ENCODE assay signal across 8 mouse cellular contexts in genomic region chr6:29388606-29389080, GRCm38 (mm10). TPM values are rescaled to one million over a fixed set of nuclear protein-coding genes. Genes with fewer than 3 reads are reported as not detected.
DNase-seq lines count a peak whose midpoint lies in the region; ATAC-seq and TF ChIP-seq lines count a peak whose summit lies in the region.

No protein-coding gene starts in this region.

- no peaks in the 10 kb centered on the region for H3K27me3 ChIP-seq in MEL (ENCODE audit: control insufficient read depth in 1 of 2, insufficient read depth in 2 of 2, low read length in 2 of 2)
- H3K27me3 ChIP-seq in forebrain, embryonic 13.5 days, result peaks cover 7% of the 10 kb centered on the region; the same call in 1 of the 2 replicates
- no peaks in the 10 kb centered on the region for H3K27me3 ChIP-seq in heart, embryonic 14.5 days (ENCODE audit: control insufficient read depth, insufficient read depth, low read length)
- peaks cover 4% of the 10 kb centered on the region; the same call in 1 of the 2 replicates for H3K27me3 ChIP-seq in kidney, embryonic 16.5 days (ENCODE audit: insufficient read depth, low read length)

- H3K79me2 ChIP-seq in MEL (ENCODE audit: control insufficient read depth, insufficient read depth, low read length, poor library complexity), result no peaks in the 10 kb centered on the region; the same call in 1 of the 2 replicates

- peaks cover 3 to 14% of the 10 kb centered on the region in 2 experiments for H3K4me1 ChIP-seq in MEL (ENCODE audit: control insufficient read depth in 1 of 2, insufficient read depth in 2 of 2, low read length in 2 of 2)
- H3K4me1 ChIP-seq in forebrain, embryonic 13.5 days, result peaks cover 15% of the 10 kb centered on the region
- H3K4me1 ChIP-seq in heart, embryonic 14.5 days (ENCODE audit: control insufficient read depth in 2 of 2, insufficient read depth in 2 of 2, low read length in 2 of 2), result peaks cover 8 to 12% of the 10 kb centered on the region in 2 experiments
- H3K4me1 ChIP-seq in kidney, embryonic 16.5 days (ENCODE audit: insufficient read depth, low read length), result peaks cover 7% of the 10 kb centered on the region

- no peaks in the 10 kb centered on the region for H3K9me3 ChIP-seq in MEL (replicated peaks; ENCODE audit: insufficient read depth, low read length)
- H3K9me3 ChIP-seq in forebrain, embryonic 13.5 days (replicated peaks), result no peaks in the 10 kb centered on the region
- no peaks in the 10 kb centered on the region for H3K9me3 ChIP-seq in heart, embryonic 14.5 days (ENCODE audit: control insufficient read depth, low read length)
- no peaks in the 10 kb centered on the region for H3K9me3 ChIP-seq in kidney, embryonic 16.5 days (ENCODE audit: low read length)

- DNase-seq in MEL (ENCODE audit: low read depth, low spot score) (peak; percentile 93), liver (peak; percentile 71)
- peak; percentile 49 for DNase-seq in neural tube, embryonic 10.5 days (ENCODE audit: extremely low spot score, low spot score)
- peak; percentile 84 for DNase-seq in urinary bladder, postnatal 25 days (ENCODE audit: low spot score)

- H3K36me3 ChIP-seq in MEL (ENCODE audit: control insufficient read depth in 1 of 2, insufficient read depth in 2 of 2, low read length in 2 of 2), result peaks cover 0 to 12% of the 10 kb centered on the region in 2 experiments; a peak in 2 of 4 replicates
- no peaks in the 10 kb centered on the region for H3K36me3 ChIP-seq in forebrain, embryonic 13.5 days (ENCODE audit: poor library complexity, severe bottlenecking)
- H3K36me3 ChIP-seq in heart, embryonic 14.5 days (ENCODE audit: control insufficient read depth, insufficient read depth, low read length), result no peaks in the 10 kb centered on the region
- no peaks in the 10 kb centered on the region for H3K36me3 ChIP-seq in kidney, embryonic 16.5 days (ENCODE audit: insufficient read depth, low read length)

- no peak for TF ChIP-seq CTCF in MEL (IDR thresholded peaks at IDR 0.05 in 2 of 3, conservative IDR thresholded peaks at IDR 0.05 in 1 of 3; ENCODE audit: control insufficient read depth in 1 of 3, insufficient read depth in 1 of 3, low read depth in 2 of 3, low read length in 3 of 3, poor library complexity in 1 of 3, severe bottlenecking in 1 of 3)

- H3K27ac ChIP-seq in MEL (ENCODE audit: control insufficient read depth, low read depth, low read length), result peak overlapping the region; percentile 65
- H3K27ac ChIP-seq in forebrain, embryonic 13.5 days, result no peak overlapping the region
- H3K27ac ChIP-seq in heart, embryonic 14.5 days (replicated peaks in 1 of 2; ENCODE audit: control insufficient read depth in 1 of 2, insufficient read depth in 1 of 2, low read depth in 2 of 2, low read length in 2 of 2), result peak overlapping the region; percentile 36 to 55; a peak in 2 of 4 replicates
- peak overlapping the region; percentile 15 for H3K27ac ChIP-seq in kidney, embryonic 16.5 days (ENCODE audit: low read length)

- H3K9ac ChIP-seq in MEL (ENCODE audit: control insufficient read depth, low read depth, low read length, poor library complexity, severe bottlenecking), result peak overlapping the region; percentile 56
- no peak overlapping the region for H3K9ac ChIP-seq in forebrain, embryonic 13.5 days
- peak overlapping the region; percentile 47; the same call in 1 of the 2 replicates for H3K9ac ChIP-seq in heart, embryonic 14.5 days (ENCODE audit: low read length)
- 0 out of 2 replicates have a peak overlapping the region, but pooled peaks have one; percentile 22 for H3K9ac ChIP-seq in kidney, embryonic 16.5 days (replicated peaks; ENCODE audit: low read length)

- H3K4me2 ChIP-seq in forebrain, embryonic 13.5 days, result peak overlapping the region; percentile 45
- H3K4me2 ChIP-seq in heart, embryonic 14.5 days (ENCODE audit: low read length), result peak overlapping the region; percentile 63
- peak overlapping the region; percentile 45 for H3K4me2 ChIP-seq in kidney, embryonic 16.5 days (replicated peaks; ENCODE audit: low read depth, low read length)

- TF ChIP-seq EP300 in MEL (IDR thresholded peaks at IDR 0.05; ENCODE audit: low read depth in 1 of 2, low read length in 2 of 2), result 0 out of 4 replicates have a peak, but pooled peaks of 1 of the 2 experiments have one; percentile 7

- ATAC-seq in cerebellum, adult (ENCODE audit: insufficient number of reproducible peaks, low FRiP score, low TSS enrichment), result peak; percentile 82
- peak; percentile 53 for ATAC-seq in forebrain, embryonic 13.5 days
- peak; percentile 88 for ATAC-seq in heart, embryonic 14.5 days (ENCODE audit: insufficient number of reproducible peaks, insufficient read depth, low FRiP score, low read depth)
- ATAC-seq in kidney, embryonic 16.5 days (ENCODE audit: low FRiP score, low TSS enrichment), result peak; percentile 93

- WGBS in forebrain, embryonic 13.5 days, result 16% methylated on average over 11 of the region's 11 CpGs
- 8% methylated on average over 11 of the region's 11 CpGs for whole genome bisulfite sequencing in heart, embryonic 14.5 days
- WGBS in kidney, embryonic 16.5 days, result 6% methylated on average over 11 of the region's 11 CpGs

- no peak for TF ChIP-seq RAD21 in MEL (IDR thresholded peaks at IDR 0.05; ENCODE audit: low read depth, low read length)

- TF ChIP-seq POLR2A in MEL (IDR thresholded peaks at IDR 0.05; ENCODE audit: control insufficient read depth in 1 of 2, insufficient read depth in 1 of 2, low read depth in 1 of 2, low read length in 2 of 2, poor library complexity in 1 of 2), result no peak

- H3K4me3 ChIP-seq in MEL (ENCODE audit: control insufficient read depth in 1 of 2, insufficient read depth in 1 of 2, low read depth in 2 of 2, low read length in 2 of 2), result peak overlapping the region; percentile 72 to 74
- no peak overlapping the region for H3K4me3 ChIP-seq in forebrain, embryonic 13.5 days
- H3K4me3 ChIP-seq in heart, embryonic 14.5 days (ENCODE audit: control insufficient read depth in 1 of 2, insufficient read depth in 1 of 2, low read depth in 1 of 2, low read length in 2 of 2), result peak overlapping the region; percentile 39 to 52
- H3K4me3 ChIP-seq in kidney, embryonic 16.5 days (ENCODE audit: low read length), result peak overlapping the region; percentile 39

TF ChIP-seq in MEL, 35 proteins besides CTCF, POLR2A, EP300 and RAD21 (continues in another document):
- TF ChIP-seq CHD1 (IDR thresholded peaks at IDR 0.05; ENCODE audit: low read depth, low read length), result no peak
- TF ChIP-seq TBP (IDR thresholded peaks at IDR 0.05; ENCODE audit: low read depth, low read length), result peak; percentile 99
- TF ChIP-seq E2F4 (IDR thresholded peaks at IDR 0.05; ENCODE audit: borderline replicate concordance, low read depth, low read length), result no peak
- TF ChIP-seq MXI1 (IDR thresholded peaks at IDR 0.05; ENCODE audit: low read depth, low read length), result peak; percentile 96
- no peak for TF ChIP-seq BHLHE40 (IDR thresholded peaks at IDR 0.05; ENCODE audit: borderline replicate concordance, low read depth, low read length)
- no peak for TF ChIP-seq ZMIZ1 (IDR thresholded peaks at IDR 0.05; ENCODE audit: low read depth, low read length)
- no peak for TF ChIP-seq TAL1 (IDR thresholded peaks at IDR 0.05; ENCODE audit: low read length)
- TF ChIP-seq USF1 (IDR thresholded peaks at IDR 0.05; ENCODE audit: low read depth, low read length), result 0 out of 2 replicates have a peak, but pooled peaks have one; percentile 13
- peak; percentile 95 for TF ChIP-seq MAFK (IDR thresholded peaks at IDR 0.05; ENCODE audit: borderline replicate concordance, low read depth, low read length)
- no peak for TF ChIP-seq GABPA (IDR thresholded peaks at IDR 0.05; ENCODE audit: low read depth, low read length)
- TF ChIP-seq GATA1 (IDR thresholded peaks at IDR 0.05; ENCODE audit: low read depth, low read length), result peak; percentile 63; the same call in 1 of the 2 replicates
- no peak for TF ChIP-seq ZKSCAN1 (IDR thresholded peaks at IDR 0.05; ENCODE audit: low read depth, low read length)
- TF ChIP-seq NELFE (IDR thresholded peaks at IDR 0.05; ENCODE audit: low read depth, low read length), result no peak
- peak; percentile 73 for TF ChIP-seq SIN3A (IDR thresholded peaks at IDR 0.05; ENCODE audit: low read length)
- peak; percentile 94 for TF ChIP-seq MAX (IDR thresholded peaks at IDR 0.05; ENCODE audit: low read length)

RNA-seq across cellular contexts. Expression of gene Opn1sw, which starts 0.4 kb away (rescaled TPM):
- total RNA-seq in MEL (2012; rRNA removed), result 0.23 TPM in 1 of 2 replicates, not detected in the other
- under 1 TPM in 1 of 2 experiments, not detected in 1; 0.04 TPM for polyA plus RNA-seq in MEL (2012; ENCODE audit: insufficient read depth in 1 of 2, insufficient read length in 2 of 2, low read depth in 1 of 2, low replicate concordance in 2 of 2, missing spikeins in 1 of 2)
- polyA plus RNA-seq in forebrain, embryonic 13.5 days (2015; fragmentation: Nextera tagmentation; extraction: Ambion mirVana), result 0.44 TPM in 2 replicates
- 0.46 and 1.1 TPM in 2 replicates for polyA plus RNA-seq in heart, embryonic 14.5 days (2014; fragmentation: Nextera tagmentation; extraction: Ambion mirVana)
- 0.44 and 0.79 TPM in 2 replicates for polyA plus RNA-seq in kidney, embryonic 16.5 days (2015; fragmentation: Nextera tagmentation; extraction: Ambion mirVana)

RNA-seq across cellular contexts. Expression of gene Ccdc136, which starts 7.5 kb away (rescaled TPM):
- not detected in 2 replicates for total RNA-seq in MEL (2012; rRNA removed)
- polyA plus RNA-seq in MEL (2012; ENCODE audit: insufficient read depth in 1 of 2, insufficient read length in 2 of 2, low read depth in 1 of 2, low replicate concordance in 2 of 2, missing spikeins in 1 of 2), result under 1 TPM in 1 of 2 experiments, not detected in 1; 0.22 TPM
- polyA plus RNA-seq in forebrain, embryonic 13.5 days (2015; fragmentation: Nextera tagmentation; extraction: Ambion mirVana), result 34.3 and 37.0 TPM in 2 replicates
- polyA plus RNA-seq in heart, embryonic 14.5 days (2014; fragmentation: Nextera tagmentation; extraction: Ambion mirVana), result 28.3 and 30.8 TPM in 2 replicates
- 20.2 and 23.3 TPM in 2 replicates for polyA plus RNA-seq in kidney, embryonic 16.5 days (2015; fragmentation: Nextera tagmentation; extraction: Ambion mirVana)

RNA-seq across cellular contexts. Expression of gene Calu, which starts 40.8 kb away (rescaled TPM):
- total RNA-seq in MEL (2012; rRNA removed), result 80.4 and 98.0 TPM in 2 replicates
- polyA plus RNA-seq in MEL (2012; ENCODE audit: insufficient read depth in 1 of 2, insufficient read length in 2 of 2, low read depth in 1 of 2, low replicate concordance in 2 of 2, missing spikeins in 1 of 2), result 100 to 1,000 TPM in 1 of 2 experiments, 10 to 100 TPM in 1; 79.4 to 419 TPM
- 163 and 177 TPM in 2 replicates for polyA plus RNA-seq in forebrain, embryonic 13.5 days (2015; fragmentation: Nextera tagmentation; extraction: Ambion mirVana)
- polyA plus RNA-seq in heart, embryonic 14.5 days (2014; fragmentation: Nextera tagmentation; extraction: Ambion mirVana), result 452 and 458 TPM in 2 replicates
- 420 and 457 TPM in 2 replicates for polyA plus RNA-seq in kidney, embryonic 16.5 days (2015; fragmentation: Nextera tagmentation; extraction: Ambion mirVana)

RNA-seq across cellular contexts. Expression of gene Flnc, which starts 44.4 kb away (rescaled TPM):
- total RNA-seq in MEL (2012; rRNA removed), result 0.26 and 0.27 TPM in 2 replicates
- under 1 TPM in 1 of 2 experiments, not detected in 1; 0.31 TPM for polyA plus RNA-seq in MEL (2012; ENCODE audit: insufficient read depth in 1 of 2, insufficient read length in 2 of 2, low read depth in 1 of 2, low replicate concordance in 2 of 2, missing spikeins in 1 of 2)
- polyA plus RNA-seq in forebrain, embryonic 13.5 days (2015; fragmentation: Nextera tagmentation; extraction: Ambion mirVana), result 1.5 and 1.6 TPM in 2 replicates
- 36.8 and 47.7 TPM in 2 replicates for polyA plus RNA-seq in heart, embryonic 14.5 days (2014; fragmentation: Nextera tagmentation; extraction: Ambion mirVana)
- polyA plus RNA-seq in kidney, embryonic 16.5 days (2015; fragmentation: Nextera tagmentation; extraction: Ambion mirVana), result 7.9 and 8.0 TPM in 2 replicates

Comparison
In these comparisons a context has a peak if more than half of its experiments do, and no peak if none do; other contexts are left out.
1. RNA of gene Ccdc136, which starts 7.5 kb away (polyA plus RNA-seq): 34.3 to 37.0 TPM in forebrain, embryonic 13.5 days, 28.3 to 30.8 TPM in heart, embryonic 14.5 days and 20.2 to 23.3 TPM in kidney, embryonic 16.5 days; 0.22 TPM in MEL; every median in the first group is over 10 times any median in the second.
2. Peak in every context shown above with its lines, with median percentiles within 50 percentile points of each other: DNase-seq, ATAC-seq and H3K4me2 ChIP-seq.